Mouse (Mus musculus): ENCODE results near the gene Phactr3.
A peak's percentile ranks its signal among the peaks of the same experiment; 100 is the strongest.

Phactr3 gene

DNA sequence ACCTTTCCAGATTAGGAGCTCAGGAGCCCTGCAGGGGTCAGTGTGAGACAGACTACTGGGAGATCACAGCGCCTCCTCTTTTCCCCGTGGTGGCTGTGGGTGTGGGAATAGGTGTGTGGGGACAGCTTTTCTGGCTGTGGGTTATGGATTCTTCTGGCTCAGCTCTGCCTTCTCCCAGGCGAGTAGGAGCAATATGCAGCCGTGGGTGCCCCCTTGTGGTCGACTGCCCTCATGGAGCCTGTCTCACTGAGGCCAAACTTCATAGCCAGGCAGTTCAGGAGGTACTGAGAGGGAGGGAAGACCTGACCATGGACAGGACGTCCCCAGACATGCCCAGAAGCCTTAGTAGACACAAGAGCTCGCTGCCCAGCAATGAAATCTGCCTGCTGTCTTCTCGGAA, 145.6 kb downstream of the Phactr3 start:
- DNase-seq = peak; percentile 72

DNA sequence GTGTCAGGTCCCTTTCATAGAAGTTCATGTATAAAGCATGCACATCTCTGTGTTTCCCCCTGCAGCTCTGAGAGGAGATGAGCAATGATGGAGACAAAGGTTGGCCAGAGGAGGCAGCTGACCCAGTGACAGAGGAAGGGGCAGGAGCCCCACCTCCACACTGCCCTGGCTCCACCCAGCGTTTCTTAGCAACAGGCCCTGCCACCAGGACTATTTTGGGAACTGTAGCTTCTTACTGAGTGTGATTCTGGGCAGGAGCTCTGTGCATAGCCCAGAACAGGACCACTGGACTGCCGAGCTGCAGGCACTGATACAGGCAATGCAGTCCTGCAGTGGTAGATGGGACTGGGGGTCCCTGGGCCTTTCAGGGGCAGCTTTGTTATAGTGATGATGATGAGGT, 146.7 kb downstream of the Phactr3 start:
- DNase-seq = no peak

DNA sequence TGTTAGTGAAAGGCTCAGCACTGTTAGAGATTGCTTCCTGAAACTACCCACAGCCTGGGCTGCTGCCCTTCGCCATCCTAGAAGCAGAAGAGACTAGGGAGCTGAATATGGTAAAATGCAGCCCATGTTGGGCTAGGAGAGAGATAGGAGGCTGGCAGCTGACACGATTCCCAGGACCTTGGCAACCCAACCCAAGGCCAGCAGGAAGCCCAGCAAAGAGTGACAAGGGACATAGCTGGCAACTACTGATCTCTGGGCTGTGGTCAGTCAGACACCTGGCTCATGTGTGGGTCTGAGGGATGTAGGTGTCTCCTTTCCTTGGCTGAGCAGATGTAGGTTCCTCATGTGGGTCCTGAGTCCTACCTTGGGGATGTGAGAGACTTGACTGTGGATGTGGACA, 152.0 kb downstream of the Phactr3 start:
- no peak for DNase-seq

DNA sequence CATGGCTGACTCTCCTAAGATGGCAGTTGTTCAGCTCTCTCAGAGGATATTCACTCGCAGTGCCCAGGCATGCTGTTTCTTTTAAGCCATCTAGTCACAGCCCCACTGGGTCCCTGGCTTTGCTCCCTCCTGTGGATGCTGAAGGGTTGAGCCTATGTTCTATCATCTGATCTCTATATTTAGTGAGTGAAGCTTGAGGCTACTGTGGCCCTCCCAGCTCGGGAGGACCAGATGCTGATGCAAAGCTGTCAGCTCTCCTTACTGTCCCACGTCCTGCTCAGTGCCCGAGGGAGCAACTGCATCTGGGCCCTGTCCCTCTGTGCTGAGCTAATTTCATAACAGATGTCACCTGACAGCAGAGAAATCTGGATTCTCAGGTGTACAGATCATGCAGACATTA, 153.6 kb downstream of the Phactr3 start:
- DNase-seq = no peak

DNA sequence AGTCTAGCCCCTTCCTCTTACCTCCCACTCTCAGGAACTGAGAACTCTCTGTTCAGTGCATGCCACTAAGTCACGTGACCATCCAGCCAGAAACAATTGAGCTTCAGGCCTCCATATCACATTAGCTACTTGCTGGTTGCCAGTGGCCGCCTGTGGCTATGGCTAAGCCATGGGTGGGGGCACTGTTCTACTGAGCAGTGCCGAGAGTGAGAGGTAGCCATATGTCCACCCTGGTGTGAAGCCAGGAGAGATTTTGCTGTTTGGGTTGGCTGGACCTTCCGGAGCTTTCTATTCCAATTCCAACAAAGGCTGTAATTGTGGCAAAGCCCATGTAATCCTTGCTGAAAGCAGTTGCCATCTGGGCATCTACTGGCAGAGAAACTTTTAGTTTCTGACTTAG, 155.4 kb downstream of the Phactr3 start:
- DNase-seq = no peak

DNA sequence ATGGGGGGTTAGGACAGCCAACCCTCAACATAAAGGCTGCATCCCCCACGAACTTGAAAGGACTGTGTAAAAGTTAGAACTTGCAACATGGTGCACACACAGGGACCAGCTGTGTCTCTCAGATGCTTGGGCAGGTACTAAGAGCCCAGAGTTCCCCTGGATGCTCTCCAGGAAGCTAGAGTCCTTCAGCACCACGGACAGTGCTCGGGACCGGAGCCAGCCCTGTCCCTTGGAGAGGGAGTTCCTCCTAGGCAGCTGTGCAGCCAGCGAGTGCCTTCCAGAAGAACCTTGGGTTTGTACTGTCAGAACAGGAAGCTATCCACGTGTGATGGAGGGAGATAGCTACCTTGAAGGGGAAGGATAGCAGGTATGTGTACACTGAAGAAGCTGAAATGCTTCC, 158.4 kb downstream of the Phactr3 start:
- peak; percentile 67 for DNase-seq

DNA sequence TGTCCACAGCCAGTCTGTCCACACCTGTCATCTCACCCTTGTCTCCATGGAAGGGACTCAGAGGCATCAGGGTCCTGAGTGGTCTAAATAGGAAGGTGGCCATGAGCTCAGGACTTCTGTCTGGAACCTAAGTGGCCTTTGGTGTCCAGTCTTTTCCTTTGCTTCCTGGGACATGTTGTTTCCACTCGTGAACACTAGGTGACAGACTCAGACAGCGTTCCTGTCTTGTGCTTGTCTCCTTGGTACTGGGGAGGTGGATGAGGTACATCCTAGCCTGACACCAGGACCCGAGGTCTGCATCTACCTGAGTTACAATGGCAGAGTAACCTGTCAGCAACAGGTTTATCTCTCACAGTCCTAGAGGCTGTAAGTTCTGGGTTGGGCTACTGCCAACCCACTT, 162.4 kb downstream of the Phactr3 start:
- DNase-seq = no peak

DNA sequence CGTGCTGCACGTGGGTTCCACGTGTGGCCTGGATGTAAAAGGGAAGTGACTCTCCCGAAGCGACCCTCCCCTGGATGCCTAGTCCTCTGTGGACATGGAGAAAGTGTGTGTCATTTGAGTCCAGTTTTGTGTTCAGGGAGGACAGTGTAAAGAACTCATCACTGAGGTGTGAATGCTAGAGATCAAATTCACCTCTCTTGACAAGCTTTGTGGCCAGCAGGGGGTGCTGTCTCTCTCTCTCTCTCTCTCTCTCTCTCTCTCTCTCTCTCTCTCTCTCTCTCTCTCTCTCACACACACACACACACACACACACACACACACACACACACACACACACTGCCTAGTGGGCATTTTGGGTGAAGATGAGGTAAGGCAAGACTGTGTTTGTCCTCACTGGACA, 168.5 kb downstream of the Phactr3 start:
- DNase-seq = peak; percentile 4

DNA sequence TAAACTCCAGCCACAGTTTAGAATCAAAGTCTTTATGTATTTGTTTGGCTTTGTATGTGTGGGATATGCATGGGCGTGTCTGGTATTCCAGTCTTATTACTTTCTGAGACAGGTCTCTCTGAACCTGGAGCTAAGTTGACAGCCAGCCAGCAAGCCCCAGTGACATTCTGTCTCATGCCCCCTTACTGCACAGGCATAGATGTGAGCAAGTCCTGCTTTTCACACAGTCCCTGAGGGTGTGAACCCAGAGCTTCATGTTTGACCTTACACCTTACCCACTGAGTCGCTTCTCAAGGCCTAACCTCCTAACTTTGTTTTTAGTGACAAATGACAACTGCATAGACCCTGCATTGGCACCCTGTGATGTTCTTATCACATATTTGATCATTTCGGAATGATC, 169.9 kb downstream of the Phactr3 start:
- DNase-seq = no peak

DNA sequence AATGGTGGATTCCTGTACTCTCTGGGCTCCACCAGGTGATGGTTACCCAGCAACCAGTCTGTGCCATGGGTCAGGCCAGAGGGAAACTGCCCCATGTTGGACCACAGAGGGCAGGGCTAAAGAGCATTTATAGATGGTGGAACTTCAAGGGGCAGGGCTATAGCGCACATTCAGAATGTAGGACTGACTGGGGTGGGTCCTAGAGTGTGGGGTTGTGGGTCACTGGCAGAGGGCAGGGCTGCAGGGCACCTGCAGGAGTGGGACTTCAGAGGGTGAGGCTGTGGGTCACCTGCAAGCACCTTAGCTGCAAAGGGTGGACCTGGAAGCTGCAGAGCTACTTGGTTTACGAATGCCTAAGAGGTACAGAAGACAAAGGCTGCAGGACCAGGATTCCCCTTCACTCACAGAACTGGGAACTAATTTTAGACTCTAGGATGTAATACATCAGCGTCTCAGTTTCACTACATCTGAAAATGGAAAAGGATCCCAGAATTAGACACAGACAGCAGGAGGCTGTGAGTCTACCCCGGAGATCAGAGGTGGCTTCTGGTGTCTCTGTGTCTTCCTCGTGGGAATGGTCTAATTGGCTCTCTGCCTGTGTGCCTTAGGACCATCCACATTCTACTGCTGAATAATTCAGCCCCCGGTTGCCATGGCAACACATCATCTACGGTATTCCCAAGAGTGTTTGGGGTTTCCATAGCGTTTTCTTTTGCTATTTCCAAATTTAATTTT, 184.8 kb downstream of the Phactr3 start:
- no peak for DNase-seq

DNA sequence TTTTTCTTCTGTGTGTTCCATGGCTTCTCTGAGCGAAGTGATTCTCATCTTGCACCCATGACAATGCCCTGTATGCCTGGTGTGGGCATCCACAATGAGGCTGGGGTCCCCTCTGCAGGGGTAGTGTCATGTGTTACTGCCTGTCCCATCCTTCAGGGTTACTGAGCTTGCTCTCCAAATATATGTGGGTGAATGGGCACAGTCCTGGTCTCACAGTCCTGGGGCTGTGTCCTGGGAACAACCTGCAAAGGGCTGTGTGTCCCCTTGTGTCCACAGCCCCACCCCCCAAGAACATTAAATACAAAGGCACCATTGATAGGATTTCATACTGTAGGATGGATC, 185.4 kb downstream of the Phactr3 start:
- no peak for DNase-seq

DNA sequence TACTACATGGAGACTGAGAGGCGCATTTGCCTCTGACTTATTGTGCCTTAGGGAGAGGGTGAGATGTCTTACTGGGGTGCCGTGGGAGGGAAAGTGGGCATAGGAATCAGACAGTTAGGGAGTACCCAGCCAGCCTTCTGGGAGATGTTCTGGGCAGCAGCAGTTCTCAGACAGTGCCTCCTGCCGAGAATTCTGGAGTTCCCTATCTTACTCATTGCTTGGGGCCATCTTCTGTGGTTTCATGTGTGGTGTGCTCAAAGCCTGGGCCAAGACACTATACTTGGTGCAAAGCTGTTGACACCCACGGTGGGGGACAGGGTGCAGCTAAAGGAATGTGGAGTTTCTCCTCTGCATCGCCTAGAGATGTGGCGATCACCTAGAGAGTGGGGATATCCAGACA, 185.9 kb downstream of the Phactr3 start:
- DNase-seq = no peak

DNA sequence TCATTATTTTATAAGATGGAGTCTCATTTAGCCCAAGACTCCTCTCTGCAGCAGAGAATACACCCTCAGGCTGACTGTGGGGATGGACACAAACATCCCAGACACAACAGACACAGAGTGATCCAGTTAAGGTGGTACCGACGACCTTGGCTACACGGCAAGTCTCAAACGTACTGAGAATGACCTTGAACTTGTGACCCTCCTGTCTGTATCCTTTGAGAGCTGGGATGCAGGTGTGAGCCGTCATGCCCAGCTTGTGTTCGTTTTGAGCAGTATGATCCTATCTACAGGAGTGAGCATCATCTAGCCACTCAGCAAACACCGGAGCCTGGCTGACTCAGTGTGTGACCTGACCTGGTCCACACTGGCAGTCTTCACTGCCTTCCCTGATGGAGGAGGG, 194.8 kb downstream of the Phactr3 start:
- DNase-seq = no peak

DNA sequence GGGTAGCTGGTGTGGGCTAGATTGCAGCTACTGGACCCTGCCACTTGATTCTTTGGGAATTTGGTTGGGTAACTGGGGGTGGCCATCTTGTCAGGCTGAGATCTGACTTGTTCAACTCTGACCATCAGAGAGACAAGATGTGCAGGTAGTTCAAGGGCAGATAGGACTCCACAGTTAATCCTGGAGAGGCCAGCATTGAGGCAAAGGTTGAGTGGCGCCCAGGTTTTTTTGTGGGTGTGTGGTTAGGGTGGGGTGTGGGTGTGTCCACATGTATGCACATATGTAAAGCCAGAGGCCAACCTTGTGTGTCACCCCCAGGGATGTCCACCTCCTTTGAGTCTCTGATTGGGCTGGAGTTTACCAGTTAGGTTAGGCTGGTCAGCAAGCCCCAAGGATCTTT, 197.5 kb downstream of the Phactr3 start:
- DNase-seq = no peak

DNA sequence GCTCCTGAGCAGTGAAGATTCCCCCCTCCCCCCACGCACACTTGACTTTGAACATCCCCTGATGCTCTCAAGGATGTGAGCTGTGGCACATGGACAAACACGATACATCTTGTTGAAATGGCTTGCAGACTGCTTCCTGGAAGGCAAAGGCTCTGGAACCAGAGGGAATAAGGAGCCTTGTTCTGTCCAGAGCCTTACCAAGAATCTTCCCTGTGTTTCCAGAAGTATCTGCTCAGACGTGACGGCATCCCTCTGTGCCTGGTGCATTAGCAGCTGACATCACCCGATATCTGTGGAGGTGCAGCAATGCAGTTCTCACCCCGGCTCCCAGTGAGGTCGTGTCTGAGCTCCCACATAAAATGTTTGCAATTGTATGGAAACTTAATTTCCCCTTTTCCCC, 201.0 kb downstream of the Phactr3 start:
- DNase-seq = no peak

DNA sequence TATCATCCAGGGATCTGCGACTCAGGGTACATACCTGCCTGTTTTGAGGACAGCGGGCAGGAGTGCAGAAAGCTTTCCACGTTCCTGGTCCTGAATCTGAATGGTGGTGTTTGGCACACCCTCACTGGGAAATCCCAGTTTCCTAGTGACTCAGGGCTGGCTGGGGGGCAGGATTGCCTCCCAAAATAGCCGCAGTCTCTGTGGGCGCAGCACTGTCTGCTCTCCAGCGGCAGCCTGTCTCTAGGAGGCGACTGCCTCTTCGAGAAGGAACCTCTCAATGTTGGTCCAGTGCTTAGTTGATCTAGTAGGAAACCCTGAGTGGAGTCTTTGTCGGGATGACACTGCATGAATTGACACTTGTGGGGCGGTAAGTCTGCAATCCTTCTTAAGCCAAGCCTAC, 202.5 kb downstream of the Phactr3 start:
- DNase-seq = no peak

DNA sequence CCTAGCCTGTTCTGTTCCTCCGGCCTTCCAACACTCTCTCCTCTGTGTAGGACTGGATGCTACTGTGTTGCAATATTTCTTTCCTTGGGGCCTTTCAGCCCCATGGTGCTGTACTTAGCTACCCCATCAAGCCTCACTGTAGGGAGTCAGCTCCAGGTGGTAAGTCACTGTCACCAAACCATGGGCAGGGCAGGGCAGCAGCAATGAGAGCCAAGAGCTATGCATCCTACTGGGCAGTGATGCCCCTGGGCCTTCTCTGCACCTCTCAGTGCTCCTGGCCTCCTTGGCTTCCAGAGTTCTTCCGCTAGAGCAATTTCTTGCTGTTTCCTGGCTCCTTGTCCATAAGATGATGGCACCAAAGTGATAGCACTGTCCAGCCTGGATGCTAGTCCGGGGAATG, 205.6 kb downstream of the Phactr3 start:
- no peak for DNase-seq

DNA sequence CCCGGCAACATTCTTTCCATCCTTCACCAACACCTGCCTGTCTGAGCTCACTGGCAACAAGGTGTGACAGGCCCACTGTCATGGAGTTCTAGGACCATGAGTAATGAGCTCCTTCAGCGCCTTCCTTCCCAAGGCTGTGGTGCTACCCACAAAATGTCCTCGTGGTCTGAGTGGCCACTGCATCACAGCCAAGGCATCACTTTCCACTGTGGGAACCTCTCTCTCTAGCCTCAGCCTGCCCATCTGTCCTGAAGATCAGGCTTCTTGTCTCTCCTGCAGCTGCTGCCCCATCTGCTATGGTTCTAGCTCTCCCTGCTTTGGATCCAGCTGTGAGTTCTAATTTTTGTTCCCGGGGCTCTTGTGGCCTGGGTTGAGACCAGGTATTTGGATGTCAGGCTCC, 206.0 kb downstream of the Phactr3 start:
- DNase-seq = no peak

DNA sequence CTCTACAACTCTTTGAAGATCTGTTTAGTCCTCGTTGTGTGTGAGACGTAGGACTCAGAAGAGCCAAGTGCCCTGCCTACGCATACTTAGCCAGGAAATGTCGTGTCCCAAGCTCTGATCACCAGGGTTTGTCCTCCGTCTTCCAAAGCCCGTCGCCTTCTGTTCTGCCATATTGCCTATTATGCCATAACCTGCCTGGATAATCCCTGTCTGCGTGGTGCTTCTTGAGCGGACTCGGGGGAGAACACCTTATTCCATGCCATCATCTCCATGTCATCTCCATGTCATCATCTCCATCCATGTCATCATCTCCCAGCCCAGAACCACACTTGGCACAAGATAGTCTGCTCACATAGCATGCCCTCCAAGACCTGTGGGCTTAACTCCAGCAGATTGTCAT, 207.3 kb downstream of the Phactr3 start:
- no peak for DNase-seq

DNA sequence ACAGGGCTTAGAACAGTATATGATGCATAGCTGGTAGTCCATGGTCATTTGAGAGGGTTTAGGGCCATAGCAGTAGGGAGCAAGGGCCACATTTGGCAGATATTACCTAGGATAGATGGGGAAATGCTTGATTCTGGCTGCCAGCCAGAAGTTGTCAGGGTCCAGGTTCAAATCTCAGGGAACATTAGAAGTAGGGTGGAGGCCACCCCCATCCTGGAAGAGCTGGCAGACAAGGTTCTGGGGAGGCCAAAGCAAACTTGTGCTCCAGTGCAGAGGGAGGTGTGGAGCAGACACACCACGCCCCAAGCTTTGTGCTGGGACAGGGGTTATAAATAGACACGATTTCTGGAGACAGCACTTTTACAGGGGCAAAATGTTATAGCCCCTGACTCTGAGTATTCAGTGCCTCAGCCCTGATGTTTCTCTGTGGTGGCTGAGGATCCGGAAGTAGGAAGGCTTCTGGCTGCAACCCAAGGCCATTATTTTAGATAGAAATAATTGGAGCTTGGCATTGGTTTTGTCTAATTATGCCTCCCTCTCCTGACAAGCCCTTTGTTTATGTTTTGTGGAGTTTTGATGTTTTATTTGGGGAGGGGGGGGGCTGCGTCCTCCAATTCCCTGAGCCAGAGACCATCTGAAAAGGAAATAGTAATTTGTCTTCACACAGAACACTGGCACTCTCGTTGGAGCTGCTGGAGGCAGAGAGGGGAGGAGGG, 208.1 kb downstream of the Phactr3 start:
- DNase-seq = no peak

DNA sequence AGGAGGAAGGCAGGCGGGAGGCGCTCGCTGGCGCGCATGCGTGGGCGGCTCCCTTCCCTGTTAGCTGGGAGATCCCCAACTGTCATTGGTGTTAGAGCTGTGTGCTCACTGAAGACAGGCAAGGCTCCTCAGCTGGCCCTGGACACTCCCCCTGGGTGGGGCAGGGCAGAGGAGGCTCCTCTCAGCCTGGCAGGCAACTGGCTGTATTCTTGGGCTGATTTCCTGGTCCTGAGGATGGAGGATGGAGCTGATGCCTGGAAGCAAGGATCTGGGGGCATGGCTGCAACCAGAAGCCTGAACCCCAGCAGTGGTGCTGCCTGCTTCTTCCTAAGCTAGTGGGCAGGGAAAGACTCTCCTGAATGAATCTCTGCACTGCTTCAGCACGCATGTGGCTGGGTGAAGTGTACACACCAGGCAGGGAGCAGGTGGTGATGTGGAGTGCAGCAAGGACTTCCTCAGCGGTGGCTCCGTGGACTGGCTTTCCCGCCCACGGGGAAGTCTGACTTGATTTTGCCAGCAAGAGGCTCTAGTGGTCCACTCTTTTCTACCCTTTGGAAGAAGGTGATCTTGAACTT, 208.8 kb downstream of the Phactr3 start:
- DNase-seq = peak; percentile 12

DNA sequence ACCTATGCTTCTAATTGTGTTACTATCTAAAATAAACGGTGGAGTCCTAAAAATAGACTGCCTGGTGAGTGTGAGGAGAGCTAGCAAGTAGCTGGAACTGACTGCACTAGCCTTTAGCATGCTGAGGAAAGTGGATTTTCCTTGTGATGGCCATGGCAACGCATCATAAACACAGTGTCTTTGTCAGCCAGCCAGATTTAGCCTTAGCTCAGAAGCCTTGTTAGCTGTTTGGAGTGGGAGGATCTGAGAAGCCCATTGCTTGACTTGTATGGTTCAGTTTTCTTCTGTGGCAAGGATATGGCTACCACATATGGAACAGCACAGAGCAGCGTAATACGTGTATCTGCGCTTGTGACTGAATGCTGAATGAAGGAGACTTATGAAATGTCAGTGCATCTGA, 210.8 kb downstream of the Phactr3 start:
- DNase-seq = no peak

DNA sequence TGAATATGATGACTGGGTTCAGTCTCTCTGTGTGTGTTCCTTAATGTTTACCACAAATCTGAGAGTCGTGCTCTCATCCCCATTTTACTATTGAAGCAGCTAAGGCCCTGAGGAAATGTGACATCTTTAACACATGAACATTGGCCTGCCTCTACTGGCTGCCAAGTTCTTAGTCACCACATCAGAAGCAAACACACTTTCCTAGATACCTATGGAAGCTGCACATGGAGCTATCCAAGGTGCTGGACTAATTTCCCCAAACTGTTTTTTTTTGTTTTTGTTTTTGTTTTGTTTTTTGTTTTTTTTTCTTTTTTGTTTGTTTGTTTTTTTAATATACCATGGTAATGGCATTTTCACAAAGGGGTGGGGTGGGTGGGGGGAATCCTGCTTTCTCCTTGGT, 211.2 kb downstream of the Phactr3 start:
- no peak for DNase-seq

DNA sequence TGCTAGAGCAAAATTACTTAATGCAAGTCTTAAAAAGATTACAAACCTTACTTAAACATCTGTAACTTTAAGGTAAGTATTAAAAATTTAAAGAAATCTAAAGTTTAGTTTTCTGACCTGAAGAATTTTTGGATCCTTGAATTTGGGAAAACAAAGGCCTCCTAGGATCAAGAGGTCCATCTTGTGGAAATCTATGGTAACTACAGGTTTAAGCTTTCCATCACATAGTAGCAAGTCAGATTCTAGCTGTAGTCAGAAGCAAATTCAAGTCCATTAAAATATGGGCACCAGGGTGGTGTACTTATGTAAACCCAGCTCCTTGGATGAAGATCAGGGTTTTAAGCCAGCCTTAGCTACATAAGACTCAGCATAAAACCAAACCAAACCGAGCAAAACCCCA, 219.1 kb downstream of the Phactr3 start:
- DNase-seq = no peak

DNA sequence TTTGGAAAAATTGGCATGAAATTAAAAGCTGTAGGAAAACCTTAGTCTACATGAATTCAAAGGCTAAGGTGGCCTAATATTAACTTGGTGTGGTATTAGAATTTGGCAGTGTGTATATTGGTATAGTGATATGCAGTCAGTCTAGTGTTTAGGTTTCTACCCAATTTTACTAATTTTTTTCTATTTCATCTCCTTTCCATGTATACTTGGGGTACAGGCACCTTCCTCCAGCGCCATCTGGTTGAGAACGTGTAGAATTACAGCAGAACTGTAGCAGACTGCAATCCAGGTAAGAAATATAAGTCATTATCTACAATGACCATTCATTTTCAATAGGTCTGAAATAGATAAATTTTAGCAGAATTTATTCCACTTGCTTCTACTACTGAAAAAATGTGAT, 220.3 kb downstream of the Phactr3 start:
- DNase-seq = no peak

Measured in kidney, adult 18-20 months (tissue).